Mouse (Mus musculus) frontal cortex, postnatal 25 days (tissue): ENCODE results near the gene Sox5.
A peak's percentile ranks its signal among the peaks of the same experiment; 100 is the strongest.

Experiments used
- DNase-seq, 2 experiments: peaks; one replicate each; pipeline ENCODE4 v3.0.0; 2022; ENCODE audit warnings: low spot score in 2 of 2

Gene Sox5

GRCm38 (mm10) chr6:144119961-144120360 is 661.8 kb downstream of the Sox5 start:
- no peak for DNase-seq

- no peak for DNase-seq
Measured at GRCm38 (mm10) chr6:144116646-144117045, 665.1 kb downstream of the Sox5 start.

GRCm38 (mm10) chr6:144111561-144111960 is 670.2 kb downstream of the Sox5 start:
- no peak for DNase-seq

GRCm38 (mm10) chr6:144106848-144107247 is 674.9 kb downstream of the Sox5 start:
- DNase-seq: no peak

- DNase-seq: no peak
Measured at GRCm38 (mm10) chr6:144105645-144106044, 676.1 kb downstream of the Sox5 start.

GRCm38 (mm10) chr6:144103612-144104011 is 678.2 kb downstream of the Sox5 start:
- no peak for DNase-seq

GRCm38 (mm10) chr6:144100852-144101251 is 680.9 kb downstream of the Sox5 start:
- no peak for DNase-seq

GRCm38 (mm10) chr6:144098119-144098518 is 683.7 kb downstream of the Sox5 start:
- DNase-seq: no peak

GRCm38 (mm10) chr6:144088256-144088655 is 693.5 kb downstream of the Sox5 start:
- DNase-seq: peak in 1 of 2 experiments; percentile 31

GRCm38 (mm10) chr6:144086096-144086810 is 695.5 kb downstream of the Sox5 start:
- DNase-seq: no peak

- DNase-seq: no peak
Measured at GRCm38 (mm10) chr6:144082297-144082696, 699.5 kb downstream of the Sox5 start.

- no peak for DNase-seq
Measured at GRCm38 (mm10) chr6:144077826-144078225, 704.0 kb downstream of the Sox5 start.

- DNase-seq: no peak
Measured at GRCm38 (mm10) chr6:144076376-144076775, 705.4 kb downstream of the Sox5 start.

GRCm38 (mm10) chr6:144075327-144075941 is 706.3 kb downstream of the Sox5 start:
- no peak for DNase-seq

- DNase-seq: peak in 1 of 2 experiments; percentile 33
Measured at GRCm38 (mm10) chr6:144074826-144075225, 707.0 kb downstream of the Sox5 start.

- no peak for DNase-seq
Measured at GRCm38 (mm10) chr6:144070461-144070860, 711.3 kb downstream of the Sox5 start.

GRCm38 (mm10) chr6:144067491-144067890 is 714.3 kb downstream of the Sox5 start:
- DNase-seq: no peak

- DNase-seq: no peak
Measured at GRCm38 (mm10) chr6:144062428-144062827, 719.3 kb downstream of the Sox5 start.

GRCm38 (mm10) chr6:144061814-144062213 is 720.0 kb downstream of the Sox5 start:
- no peak for DNase-seq

GRCm38 (mm10) chr6:144057098-144057632 is 724.6 kb downstream of the Sox5 start:
- DNase-seq: no peak

- peak in 1 of 2 experiments; percentile 47 for DNase-seq
Measured at GRCm38 (mm10) chr6:144056252-144057097, 725.3 kb downstream of the Sox5 start.

- no peak for DNase-seq
Measured at GRCm38 (mm10) chr6:144052487-144052886, 729.3 kb downstream of the Sox5 start.
